Mouse (Mus musculus) retina, embryonic 14.5 days (tissue): ENCODE measurements around the gene Nek8.

ENCODE experiments used
- DNase-seq: peaks from one replicate; pipeline ENCODE4 v3.0.0-alpha.2; 2015; ENCODE audit warnings: low spot score

Gene Nek8

DNA sequence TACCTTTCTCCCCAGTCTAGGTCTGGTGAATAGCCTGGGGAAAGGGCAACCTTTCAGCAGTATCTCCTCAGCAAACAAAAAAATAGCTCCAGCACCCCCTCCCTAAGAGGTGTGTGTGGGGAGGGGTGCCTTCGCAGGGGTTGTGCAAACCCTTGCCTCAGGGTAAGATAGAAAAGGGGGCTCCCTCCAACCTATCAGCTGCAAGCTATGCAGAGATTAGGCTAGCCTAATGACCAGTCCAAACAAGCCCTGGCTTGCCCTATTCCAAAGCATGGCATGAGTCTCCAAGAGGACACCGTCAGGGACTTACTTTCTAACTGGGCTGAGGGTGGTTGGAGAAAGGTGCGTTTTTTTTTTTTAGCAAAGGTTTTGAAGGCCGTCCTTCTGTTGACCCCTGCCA is 10.3 kb downstream of the Nek8 start:
- DNase-seq: no peak

DNA sequence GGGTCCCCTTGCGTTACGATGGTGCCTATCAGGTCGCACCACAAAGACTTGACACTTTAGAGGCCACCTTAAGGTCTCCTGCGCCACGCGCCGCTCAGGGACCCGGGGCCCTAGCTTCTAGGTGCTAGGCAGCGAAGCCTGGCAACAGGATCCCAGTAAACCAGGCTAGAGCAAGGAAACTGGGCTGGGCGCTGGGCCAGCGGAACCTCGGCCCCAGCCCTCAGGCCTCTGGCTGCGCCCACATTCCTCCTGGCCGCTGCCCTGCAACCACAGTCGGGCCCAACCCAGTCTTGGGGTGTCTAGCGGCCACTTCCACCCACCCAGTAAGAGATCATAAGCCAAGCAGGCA is 10.7 kb downstream of the Nek8 start:
- no peak for DNase-seq

DNA sequence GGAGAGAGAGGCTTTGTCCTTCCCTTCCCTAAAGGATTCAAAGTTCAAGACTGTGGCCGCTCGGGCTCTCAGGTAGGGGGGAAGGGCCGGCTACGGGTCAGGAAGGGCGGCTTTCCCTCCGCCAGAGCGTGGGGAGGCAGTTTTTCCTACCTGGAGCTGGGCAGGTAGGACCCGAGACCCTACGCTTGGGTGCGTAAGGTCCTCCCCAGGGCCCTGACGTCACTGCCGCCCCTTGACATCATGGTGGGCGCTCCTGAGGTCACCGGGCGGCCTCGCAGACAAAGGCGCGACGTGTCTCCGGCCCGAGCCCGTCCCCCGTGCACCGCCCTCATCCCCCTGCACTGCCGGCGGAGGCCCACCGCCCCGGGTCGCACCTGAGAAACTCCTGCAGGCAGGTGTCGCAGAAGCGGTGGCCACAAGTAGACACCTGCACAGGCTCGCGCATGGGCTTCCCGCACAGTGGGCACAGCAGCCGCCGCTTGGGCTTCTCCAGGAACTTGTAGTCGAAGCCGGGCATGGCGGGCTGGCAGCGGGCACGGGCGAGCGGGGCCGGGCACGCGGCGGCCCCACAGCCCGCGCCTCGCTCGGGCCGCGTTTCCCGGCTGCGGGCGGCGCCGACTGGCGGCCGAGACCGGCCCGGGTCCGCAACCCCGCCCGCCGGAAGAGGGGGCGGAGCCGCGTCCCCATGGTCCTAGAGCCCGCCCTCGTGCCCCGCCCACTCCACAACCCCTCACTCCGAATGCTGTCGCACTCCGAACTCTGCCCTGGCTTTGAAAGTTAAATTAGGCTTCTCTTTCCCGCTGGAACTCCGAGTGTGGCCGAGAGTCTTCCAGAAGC is 11.3 kb downstream of the Nek8 start, which contains the start of gene Traf4:
TSS of gene Traf4 (minus strand) at position 666 of the 837 bp plus-strand sequence.
- DNase-seq: peak; percentile 92

DNA sequence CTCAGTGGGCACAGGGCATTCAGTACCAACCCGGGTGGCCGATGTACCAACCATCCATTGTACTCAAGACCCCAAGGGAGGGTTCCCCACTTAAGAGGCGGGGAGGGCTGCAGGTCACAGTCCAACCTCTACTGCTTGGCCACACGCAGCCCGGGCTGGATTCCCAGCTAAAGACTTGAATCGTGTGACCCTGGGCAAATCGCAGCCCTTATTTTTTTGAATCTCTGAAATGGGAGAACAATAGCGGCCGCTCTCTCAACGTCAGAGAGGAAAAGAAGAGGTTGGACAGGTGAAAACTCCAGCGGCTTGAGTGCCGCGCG is 11.9 kb downstream of the Nek8 start:
- DNase-seq: no peak

DNA sequence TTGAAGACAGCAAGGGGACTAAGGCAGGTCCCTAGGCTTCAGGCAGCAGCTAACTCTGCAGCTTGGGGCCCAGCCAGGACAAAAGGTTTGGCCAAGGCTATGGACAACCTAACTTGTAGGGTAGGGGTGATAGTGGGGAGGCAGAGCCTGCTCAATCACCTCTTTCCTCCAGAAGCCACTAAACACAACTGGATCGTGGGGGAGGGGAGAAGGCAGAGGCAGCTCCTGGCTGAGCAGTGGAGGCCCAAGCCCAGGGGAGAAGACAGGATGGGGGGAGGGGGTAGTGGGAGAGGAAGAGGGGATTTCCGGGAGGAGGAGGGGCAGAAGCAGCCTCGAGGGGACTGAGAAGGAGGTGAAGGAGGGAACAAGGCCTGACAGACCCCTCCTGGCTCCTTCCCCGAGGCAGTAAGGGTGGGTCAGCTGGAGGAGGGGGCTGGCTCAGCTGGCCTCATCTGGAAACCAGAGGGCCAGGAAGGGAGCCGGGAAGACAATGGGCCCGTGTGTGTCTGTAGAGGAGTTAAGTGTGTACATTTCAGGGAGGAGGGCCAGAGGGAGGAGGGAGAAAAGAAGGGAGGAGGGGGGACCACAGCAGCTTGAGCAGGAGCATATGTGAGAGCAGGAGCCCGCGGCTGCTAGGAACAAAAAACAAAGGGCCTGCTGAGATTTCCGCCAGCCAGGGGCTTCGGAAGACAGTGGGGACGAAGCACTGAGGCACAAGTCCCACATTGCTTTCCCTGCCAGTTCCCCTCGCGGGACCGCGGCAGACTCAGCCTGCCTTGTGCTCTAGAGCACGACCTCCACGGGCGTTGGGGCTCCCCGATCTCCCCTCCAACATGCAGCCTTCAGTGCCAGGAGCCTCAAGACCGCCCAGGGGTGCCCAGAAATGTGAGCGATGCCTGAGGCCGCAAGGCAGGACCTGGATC is 12.5 kb downstream of the Nek8 start:
- peak; percentile 82 for DNase-seq

- DNase-seq: no peak
Measured at GRCm38 (mm10) chr11:78163045-78163444, 13.4 kb downstream of the Nek8 start.

- no peak for DNase-seq
Measured at GRCm38 (mm10) chr11:78162504-78162903, 14.0 kb downstream of the Nek8 start.

GRCm38 (mm10) chr11:78161968-78162367 is 14.5 kb downstream of the Nek8 start:
- no peak for DNase-seq

DNA sequence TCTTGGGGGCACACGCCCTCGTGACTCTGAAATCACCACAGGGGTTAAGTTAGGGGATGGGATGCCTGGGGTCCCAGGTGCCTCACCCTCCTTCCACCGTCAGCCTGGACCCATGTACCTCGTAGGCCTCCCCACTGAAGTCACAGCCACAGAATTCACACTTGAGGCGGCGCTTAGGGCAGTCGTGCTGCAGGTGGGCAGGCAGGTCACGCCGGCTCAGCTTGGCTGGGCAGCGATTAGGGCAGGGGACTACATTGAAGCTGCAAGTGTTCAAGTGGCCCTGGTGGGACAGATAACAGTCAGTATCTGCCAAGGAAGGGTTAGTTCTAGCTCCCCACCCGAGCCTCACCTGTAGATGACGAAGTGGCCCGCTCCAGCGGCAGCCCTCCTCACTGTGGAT is 15.3 kb downstream of the Nek8 start:
- DNase-seq: no peak

- no peak for DNase-seq
Measured at GRCm38 (mm10) chr11:78160675-78161074, 15.8 kb downstream of the Nek8 start.

GRCm38 (mm10) chr11:78160171-78160570 is 16.3 kb downstream of the Nek8 start:
- DNase-seq: no peak

DNA sequence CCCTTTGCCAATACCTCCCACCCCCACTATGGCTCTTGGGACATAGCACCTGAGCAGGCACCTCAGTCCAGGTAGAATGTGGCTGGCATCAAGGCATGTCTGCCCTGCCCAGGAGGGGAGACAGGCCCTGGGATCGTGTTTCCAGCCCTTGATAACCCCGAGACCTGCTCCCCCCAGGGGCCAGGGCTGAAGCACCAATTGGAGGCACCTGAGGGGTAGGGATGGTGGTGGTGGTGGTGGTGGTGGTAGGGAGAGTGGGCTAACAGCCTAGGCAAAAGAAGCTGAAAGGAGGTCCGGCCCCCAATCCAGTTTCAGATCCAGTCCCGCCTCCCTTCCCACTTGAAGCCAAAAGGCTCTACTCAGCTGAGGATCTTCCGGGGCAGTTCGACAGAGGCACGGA is 16.9 kb downstream of the Nek8 start:
- DNase-seq: no peak

GRCm38 (mm10) chr11:78159096-78159495 is 17.4 kb downstream of the Nek8 start:
- DNase-seq: peak; percentile 94

DNA sequence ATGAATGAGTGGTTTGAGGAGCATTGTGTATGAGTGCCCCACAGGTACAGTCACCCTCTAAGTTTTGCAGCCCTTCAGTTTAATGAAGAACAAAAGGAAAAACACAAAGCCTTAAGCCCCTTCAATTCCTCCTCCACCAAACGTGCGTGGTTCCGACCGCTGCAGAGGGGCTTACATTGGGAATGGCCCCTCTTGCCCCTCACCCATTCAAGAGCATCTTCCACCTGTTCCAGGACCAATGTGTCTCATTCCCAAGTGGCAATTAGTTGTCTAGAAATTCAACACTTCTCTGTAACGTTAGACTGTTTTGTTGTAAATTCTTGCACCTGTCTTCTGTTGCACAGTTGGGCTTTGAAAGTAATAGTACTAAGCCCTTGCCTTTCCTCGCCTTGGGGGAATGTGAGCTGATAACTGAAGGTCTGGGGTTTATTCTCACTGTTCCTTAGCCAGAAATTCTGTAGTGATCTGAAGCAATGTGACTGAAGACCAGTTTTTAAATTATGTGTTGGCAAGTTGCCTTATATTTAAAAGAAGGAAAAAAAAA is 20.2 kb downstream of the Nek8 start:
- no peak for DNase-seq

DNA sequence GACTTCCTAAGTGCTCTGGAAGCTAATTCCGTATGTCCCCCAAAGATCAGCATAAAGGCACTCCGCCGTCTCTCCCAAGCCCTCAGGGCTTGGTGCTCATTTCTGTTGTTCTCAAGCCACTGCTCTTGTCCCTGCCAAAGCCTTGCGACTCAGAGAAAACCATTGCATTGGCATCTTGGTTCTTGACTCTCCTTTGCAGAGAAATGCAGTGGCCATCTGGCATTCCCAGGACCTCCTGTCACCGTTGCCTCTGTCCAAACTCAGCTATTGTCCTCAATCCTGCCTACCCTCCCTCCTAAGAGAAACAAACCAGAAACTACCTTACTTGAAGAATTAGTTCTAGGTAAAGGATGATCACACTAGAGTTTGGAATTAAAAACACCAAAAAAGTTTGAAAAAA is 20.8 kb downstream of the Nek8 start:
- DNase-seq: no peak

DNA sequence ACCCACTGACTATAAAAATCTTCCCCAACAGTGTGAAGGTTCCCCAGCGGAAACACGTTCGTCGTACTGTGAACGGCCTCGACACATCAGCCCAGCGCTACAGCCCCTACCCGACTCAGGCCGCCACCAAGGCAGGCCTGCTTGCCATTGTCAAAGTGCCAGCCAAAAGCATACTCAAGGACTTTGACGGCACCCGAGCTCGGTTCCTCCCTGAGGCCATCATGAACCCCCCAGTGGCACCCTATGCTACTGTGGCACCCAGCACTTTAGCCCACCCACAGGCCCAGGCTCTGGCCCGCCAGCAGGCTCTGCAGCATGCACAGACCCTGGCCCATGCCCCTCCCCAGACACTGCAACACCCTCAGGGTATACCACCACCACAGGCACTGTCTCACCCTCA is 22.7 kb downstream of the Nek8 start:
- no peak for DNase-seq

- no peak for DNase-seq
Measured at GRCm38 (mm10) chr11:78152299-78153231, 23.9 kb downstream of the Nek8 start.

GRCm38 (mm10) chr11:78151161-78151560 is 25.3 kb downstream of the Nek8 start:
- DNase-seq: peak; percentile 45

- DNase-seq: no peak
Measured at GRCm38 (mm10) chr11:78146707-78147543, 29.6 kb downstream of the Nek8 start.

GRCm38 (mm10) chr11:78146168-78146567 is 30.3 kb downstream of the Nek8 start:
- no peak for DNase-seq

GRCm38 (mm10) chr11:78143520-78143919 is 33.0 kb downstream of the Nek8 start:
- no peak for DNase-seq
